Comparison of ENCODE assay signal across 8 mouse cellular contexts in the genomic region with DNA sequence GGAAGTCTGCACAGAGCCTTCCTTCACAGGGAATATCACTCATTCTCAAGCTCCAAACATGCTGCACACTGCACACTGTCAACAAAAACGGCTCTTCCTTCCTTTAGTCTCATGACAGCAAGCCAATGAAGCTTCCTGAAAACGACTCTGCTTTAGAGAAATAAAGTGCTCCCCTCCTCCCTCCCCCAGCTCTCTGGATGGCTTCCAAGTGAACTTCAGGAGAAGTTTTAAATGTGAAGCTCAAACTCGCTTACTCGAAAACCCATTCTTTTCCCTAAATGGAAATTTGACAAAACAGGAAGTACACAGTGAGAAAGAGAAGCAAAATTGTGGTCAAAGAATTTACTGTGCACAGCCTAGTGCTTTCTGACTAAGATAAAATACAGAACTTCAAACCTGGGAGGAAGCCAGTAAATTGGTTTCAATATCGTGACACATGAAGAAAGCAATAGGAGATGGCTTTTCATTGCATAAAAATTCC. TPM values are rescaled to one million over a fixed set of nuclear protein-coding genes. Genes with fewer than 3 reads are reported as not detected.
DNase-seq lines count a peak whose midpoint lies in the region; ATAC-seq and TF ChIP-seq lines count a peak whose summit lies in the region.

No protein-coding gene starts in this region.

- no peaks in the 10 kb centered on the region for H3K4me1 ChIP-seq in midbrain, postnatal 0 days (ENCODE audit: insufficient read depth, low read length)
- H3K4me1 ChIP-seq in midbrain, embryonic 11.5 days (ENCODE audit: control insufficient read depth, insufficient read depth, low read length), result no peaks in the 10 kb centered on the region
- H3K4me1 ChIP-seq in bone marrow macrophage, adult 2 months (ENCODE audit: control insufficient read depth, insufficient read depth, low read length), result peaks cover 48% of the 10 kb centered on the region
- no peaks in the 10 kb centered on the region for H3K4me1 ChIP-seq in midbrain, embryonic 10.5 days

- TF ChIP-seq POLR2A in bone marrow macrophage, adult 2 months (IDR thresholded peaks at IDR 0.05; ENCODE audit: borderline replicate concordance, low read depth, low read length), result no peak

- H3K27ac ChIP-seq in midbrain, postnatal 0 days (ENCODE audit: low read depth, low read length), result no peak overlapping the region
- no peak overlapping the region for H3K27ac ChIP-seq in midbrain, embryonic 11.5 days (ENCODE audit: low read depth, low read length)
- peak overlapping the region; percentile 100 for H3K27ac ChIP-seq in bone marrow macrophage, adult 2 months (ENCODE audit: insufficient read depth, low read depth, low read length)
- no peak overlapping the region for H3K27ac ChIP-seq in midbrain, embryonic 10.5 days (replicated peaks)

- H3K9me3 ChIP-seq in midbrain, postnatal 0 days (ENCODE audit: low read length), result no peaks in the 10 kb centered on the region
- no peaks in the 10 kb centered on the region for H3K9me3 ChIP-seq in midbrain, embryonic 11.5 days (ENCODE audit: control insufficient read depth, low read length)
- no peaks in the 10 kb centered on the region for H3K9me3 ChIP-seq in midbrain, embryonic 10.5 days (replicated peaks)

- WGBS in midbrain, postnatal 0 days, result 54% methylated on average over 5 of the region's 5 CpGs
- WGBS in midbrain, embryonic 11.5 days, result 70% methylated on average over 5 of the region's 5 CpGs
- 75% methylated on average over 5 of the region's 5 CpGs for WGBS in midbrain, embryonic 10.5 days

- H3K4me2 ChIP-seq in midbrain, postnatal 0 days (ENCODE audit: low read depth, low read length, poor library complexity, severe bottlenecking), result no peak overlapping the region
- H3K4me2 ChIP-seq in midbrain, embryonic 11.5 days, result no peak overlapping the region

- H3K27me3 ChIP-seq in midbrain, postnatal 0 days (ENCODE audit: insufficient read depth, low read length), result no peaks in the 10 kb centered on the region
- H3K27me3 ChIP-seq in midbrain, embryonic 11.5 days (ENCODE audit: control insufficient read depth, insufficient read depth, low read length), result no peaks in the 10 kb centered on the region
- H3K27me3 ChIP-seq in midbrain, embryonic 10.5 days (ENCODE audit: low read depth, poor library complexity, severe bottlenecking), result no peaks in the 10 kb centered on the region

- no peak for TF ChIP-seq CTCF in midbrain, postnatal 0 days (IDR thresholded peaks at IDR 0.05)
- no peak for TF ChIP-seq CTCF in bone marrow macrophage, adult 2 months (IDR thresholded peaks at IDR 0.05; ENCODE audit: low read depth, low read length)

- H3K9ac ChIP-seq in midbrain, postnatal 0 days (replicated peaks; ENCODE audit: low read length, poor library complexity, severe bottlenecking), result no peak overlapping the region
- H3K9ac ChIP-seq in midbrain, embryonic 11.5 days (ENCODE audit: low read length), result no peak overlapping the region

- peak; percentile 49 for DNase-seq in midbrain, postnatal 0 days (ENCODE audit: low spot score)
- no peak for DNase-seq in midbrain, embryonic 11.5 days (ENCODE audit: low spot score, missing footprints)
- peak; percentile 43 to 44 for DNase-seq in lung, adult 18-20 months
- DNase-seq in telencephalon, adult 2 months (ENCODE audit: low read depth, low spot score), result peak; percentile 48
- no peak for DNase-seq in MN1 (ENCODE audit: low spot score)
- no peak for DNase-seq in midbrain, embryonic 10.5 days (ENCODE audit: low spot score)

- peaks cover 10% of the 10 kb centered on the region for H3K36me3 ChIP-seq in midbrain, postnatal 0 days (ENCODE audit: insufficient read depth, low read length)
- H3K36me3 ChIP-seq in midbrain, embryonic 11.5 days (ENCODE audit: control insufficient read depth, insufficient read depth, low read length), result peaks cover 4% of the 10 kb centered on the region; the same call in 1 of the 2 replicates
- H3K36me3 ChIP-seq in midbrain, embryonic 10.5 days, result peaks cover 70% of the 10 kb centered on the region

- ATAC-seq in midbrain, postnatal 0 days (ENCODE audit: low FRiP score), result no peak
- ATAC-seq in midbrain, embryonic 11.5 days (ENCODE audit: low FRiP score), result no peak
- ATAC-seq in inflammation-experienced regulatory T-cells, adult 6 months, result peak; percentile 89

- no peak overlapping the region for H3K4me3 ChIP-seq in midbrain, postnatal 0 days (ENCODE audit: low read depth, low read length)
- no peak overlapping the region for H3K4me3 ChIP-seq in midbrain, embryonic 11.5 days (ENCODE audit: low read depth, low read length)
- peak overlapping the region; percentile 43 for H3K4me3 ChIP-seq in bone marrow macrophage, adult 2 months (ENCODE audit: insufficient read depth, low read length)
- H3K4me3 ChIP-seq in midbrain, embryonic 10.5 days, result no peak overlapping the region

RNA-seq across cellular contexts. Expression of a gene that starts 16.3 kb away (rescaled TPM):
- total RNA-seq in midbrain, postnatal 0 days (2014; rRNA removed), result 11.0 and 11.1 TPM in 2 replicates
- 40.0 and 43.4 TPM in 2 replicates for polyA plus RNA-seq in midbrain, postnatal 0 days (2015; fragmentation: Nextera tagmentation; extraction: Ambion mirVana)
- polyA plus RNA-seq in midbrain, embryonic 11.5 days (2014; fragmentation: Nextera tagmentation; extraction: Ambion mirVana), result 34.5 and 35.2 TPM in 2 replicates
- 68.0 and 78.1 TPM in 2 replicates for polyA plus RNA-seq in bone marrow macrophage, adult 2 months (2012; ENCODE audit: insufficient read depth, insufficient read length, missing spikeins)
- 100 to 1,000 TPM in 1 of 3 experiments, 10 to 100 TPM in 2; 83.6 to 104 (median 99.6) TPM for polyA plus RNA-seq in inflammation-experienced regulatory T-cells, adult 6 months (2017; shearing (Covaris generic))
- polyA plus RNA-seq in midbrain, embryonic 10.5 days (2016; fragmentation: Nextera tagmentation; extraction: Ambion mirVana), result 25.5 and 26.6 TPM in 2 replicates

RNA-seq across cellular contexts. Expression of a gene that starts 25.0 kb away (rescaled TPM):
- total RNA-seq in midbrain, postnatal 0 days (2014; rRNA removed), result 116 and 131 TPM in 2 replicates
- 505 and 509 TPM in 2 replicates for polyA plus RNA-seq in midbrain, postnatal 0 days (2015; fragmentation: Nextera tagmentation; extraction: Ambion mirVana)
- 654 and 676 TPM in 2 replicates for polyA plus RNA-seq in midbrain, embryonic 11.5 days (2014; fragmentation: Nextera tagmentation; extraction: Ambion mirVana)
- 153 and 169 TPM in 2 replicates for polyA plus RNA-seq in bone marrow macrophage, adult 2 months (2012; ENCODE audit: insufficient read depth, insufficient read length, missing spikeins)
- polyA plus RNA-seq in inflammation-experienced regulatory T-cells, adult 6 months (2017; shearing (Covaris generic)), result 100 to 1,000 TPM; 348 to 426 (median 406) TPM
- polyA plus RNA-seq in midbrain, embryonic 10.5 days (2016; fragmentation: Nextera tagmentation; extraction: Ambion mirVana), result 620 and 680 TPM in 2 replicates

Comparison
In these comparisons a context has a peak if more than half of its experiments do, and no peak if none do; other contexts are left out.
1. DNase-seq: peak in midbrain, postnatal 0 days (single experiment), lung, adult 18-20 months (2 of 2) and telencephalon, adult 2 months (single experiment); none in midbrain, embryonic 11.5 days (single experiment), MN1 (single experiment) and midbrain, embryonic 10.5 days (single experiment).